Comparison of ENCODE assay signal across 15 mouse cellular contexts in genomic region chr2:40595991-40596390, GRCm38 (mm10).
"Had no signal": no experiment of that assay in that cellular context is flagged by ENCODE, and none has a peak within 500 bp of the region (broad histone marks: within the 10 kb centered on the region; RNA-seq: fewer than 3 reads in every experiment).

No protein-coding gene starts in this region.

- H3K4me1 ChIP-seq: neural tube, embryonic 15.5 days; stomach, embryonic 15.5 days had no signal

- H3K27ac ChIP-seq: neural tube, embryonic 15.5 days; stomach, embryonic 15.5 days; stomach, postnatal 0 days had no signal

- H3K27me3 ChIP-seq: neural tube, embryonic 15.5 days; stomach, embryonic 15.5 days had no signal

- H3K9me3 ChIP-seq: neural tube, embryonic 15.5 days; stomach, embryonic 15.5 days had no signal

- H3K4me2 ChIP-seq: neural tube, embryonic 15.5 days; stomach, embryonic 15.5 days had no signal

- H3K9ac ChIP-seq: neural tube, embryonic 15.5 days; stomach, embryonic 15.5 days had no signal

- H3K4me3 ChIP-seq: neural tube, embryonic 15.5 days; stomach, embryonic 15.5 days had no signal

- H3K36me3 ChIP-seq: neural tube, embryonic 15.5 days; stomach, embryonic 15.5 days had no signal

- DNase-seq: retina, postnatal 1 day; right cerebral cortex, adult 18-20 months; right cerebral cortex, postnatal 14 days; right cerebral cortex, postnatal 25 days; right cerebral cortex, postnatal 4 days; spleen, adult 18-20 months; thymus, adult 18-20 months; thymus, adult 2 months; thymus, postnatal 14 days; thymus, postnatal 25 days; thymus, postnatal 36 days; thymus, postnatal 4 days had no signal
